Mouse (Mus musculus) erythroblast, embryonic 14.5 days (primary cell): ENCODE measurements around the gene Cobll1.

Source experiments
- GATA1 ChIP-seq: IDR thresholded peaks from 2 replicates; pipeline ENCODE4 v1.6.1; 2012; ENCODE audit warnings: low read length, inconsistent platforms, mixed read lengths
- TAL1 ChIP-seq: IDR thresholded peaks from 3 replicates; pipeline ENCODE4 v1.6.1; 2012; ENCODE audit warnings: low read length, inconsistent platforms, mixed read lengths

DNA sequence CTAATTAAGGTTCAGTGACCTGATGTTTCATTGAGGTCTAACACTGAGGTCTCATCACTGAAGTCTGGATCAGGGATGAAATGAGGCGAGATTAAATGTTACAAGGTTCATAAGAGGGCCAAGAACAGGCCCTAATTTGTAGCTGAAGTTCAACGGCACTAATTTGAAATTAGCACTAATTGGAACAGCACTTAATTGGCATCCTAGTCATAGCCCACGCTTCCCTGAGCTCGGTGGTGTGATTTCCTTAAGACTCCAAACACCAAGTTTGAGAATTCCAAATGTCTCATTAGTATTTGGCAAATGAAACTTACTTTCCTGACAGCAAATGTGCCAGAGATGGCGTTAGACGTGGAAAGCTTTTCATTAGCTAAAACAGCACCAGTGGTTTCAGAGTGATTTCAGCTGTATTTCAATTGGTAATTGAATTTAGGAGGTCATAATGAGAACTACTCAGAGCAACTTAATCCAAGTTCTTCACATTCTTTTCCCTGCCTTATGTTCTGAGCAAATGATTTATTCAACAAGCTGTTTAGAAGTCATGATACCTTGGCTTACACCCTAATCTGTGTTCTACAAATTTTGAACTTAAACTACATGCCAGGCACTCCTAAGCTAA, 36.3 kb upstream of the Cobll1 start:
- TF ChIP-seq TAL1 (no peak), GATA1 (no peak)
